Mouse (Mus musculus): ENCODE data around the gene Ezh1.

Gene Ezh1

DNA sequence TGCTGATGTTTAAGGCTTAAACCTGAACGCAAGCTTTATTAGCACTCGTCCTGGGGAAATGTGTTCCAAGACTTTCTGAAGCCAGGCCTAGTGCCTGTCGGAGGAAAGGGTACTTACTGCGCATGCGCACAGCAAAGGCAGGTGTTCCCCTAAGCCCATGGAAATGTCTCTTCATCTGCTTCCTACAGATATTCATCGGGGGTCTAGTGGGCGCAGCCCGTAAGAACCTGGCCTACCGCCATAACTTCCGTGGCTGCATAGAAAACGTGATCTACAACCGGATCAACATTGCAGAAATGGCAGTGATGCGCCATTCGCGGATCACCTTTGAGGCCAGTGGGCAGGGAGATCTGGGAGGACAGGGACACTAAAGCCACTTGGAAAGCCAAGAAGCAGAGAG, 47.0 kb downstream of the Ezh1 start:
- no peak for DNase-seq

DNA sequence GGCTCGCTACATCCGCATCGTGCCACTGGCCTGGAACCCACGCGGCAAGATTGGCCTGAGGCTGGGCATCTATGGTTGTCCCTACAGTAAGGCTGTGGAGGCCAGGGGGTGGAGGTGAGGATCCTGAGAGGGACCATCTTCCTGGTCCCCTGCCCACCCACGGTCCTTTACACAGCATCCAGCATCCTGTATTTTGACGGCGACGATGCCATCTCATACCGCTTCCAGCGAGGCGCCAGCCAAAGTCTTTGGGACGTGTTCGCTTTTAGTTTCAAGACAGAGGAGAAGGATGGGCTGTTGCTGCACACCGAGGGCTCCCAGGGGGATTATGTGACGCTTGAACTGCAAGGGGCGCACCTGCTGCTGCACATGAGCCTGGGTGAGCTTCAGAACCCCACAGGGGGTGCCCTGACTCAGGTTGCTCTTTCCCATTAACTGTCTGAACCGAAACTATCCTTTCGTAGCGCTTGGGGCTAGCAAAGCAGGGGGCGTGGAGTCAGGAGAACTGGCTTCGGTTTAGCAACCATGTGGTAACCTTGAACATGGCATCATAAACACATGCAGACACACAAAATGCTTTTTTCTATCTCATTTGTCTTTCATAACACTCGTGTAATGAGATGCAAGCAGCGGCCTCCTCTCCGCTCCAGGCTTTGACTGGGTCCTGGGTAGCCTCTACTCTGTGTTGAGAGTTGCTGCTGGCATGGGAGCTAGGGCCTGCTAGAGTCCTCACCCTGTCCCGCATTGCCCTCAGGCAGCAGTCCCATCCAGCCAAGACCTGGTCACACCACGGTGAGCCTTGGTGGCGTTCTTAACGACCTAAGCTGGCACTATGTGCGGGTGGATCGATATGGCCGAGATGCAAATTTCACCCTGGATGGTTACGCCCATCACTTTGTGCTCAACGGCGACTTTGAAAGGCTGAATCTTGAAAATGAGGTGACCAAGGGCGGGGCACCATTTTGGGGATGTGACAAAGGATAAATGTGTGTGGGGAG, 47.9 kb downstream of the Ezh1 start:
- no peak for DNase-seq

DNA sequence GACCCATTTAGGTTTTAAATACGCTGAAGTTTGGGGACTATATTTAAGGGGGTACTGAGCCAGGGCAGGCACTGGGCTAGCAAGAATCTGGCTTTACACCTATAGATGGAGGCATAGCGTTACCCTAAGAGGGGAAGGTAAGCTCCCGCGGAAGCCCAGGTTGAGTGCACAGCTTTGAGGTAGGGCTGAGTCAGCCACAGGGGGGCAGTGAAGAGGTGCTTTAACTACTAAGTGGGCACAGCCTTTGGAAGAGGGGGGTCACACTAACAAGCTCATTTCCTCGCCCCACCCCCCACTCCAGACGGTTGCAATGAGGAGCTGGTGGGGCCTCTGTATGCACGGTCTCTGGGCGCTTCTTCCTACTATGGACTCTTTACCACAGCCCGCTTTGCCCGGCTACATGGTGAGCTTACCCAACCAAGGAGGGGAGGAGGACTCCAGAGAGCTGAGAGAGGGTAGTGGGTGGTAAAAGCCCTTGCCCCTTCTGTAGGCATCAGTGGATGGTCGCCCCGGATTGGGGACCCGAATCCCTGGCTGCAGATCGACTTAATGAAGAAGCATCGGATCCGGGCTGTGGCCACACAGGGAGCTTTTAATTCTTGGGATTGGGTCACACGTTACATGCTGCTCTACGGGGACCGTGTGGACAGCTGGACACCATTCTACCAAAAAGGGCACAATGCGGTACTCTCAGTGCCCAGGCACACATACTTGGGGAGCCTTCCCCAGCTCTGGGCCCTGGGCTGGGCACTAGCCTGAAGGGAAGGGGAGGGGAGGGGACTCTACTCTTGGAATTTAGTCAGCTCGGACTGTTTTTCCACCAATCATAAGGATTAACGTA, 49.1 kb downstream of the Ezh1 start:
- DNase-seq: peak; percentile 68

DNA sequence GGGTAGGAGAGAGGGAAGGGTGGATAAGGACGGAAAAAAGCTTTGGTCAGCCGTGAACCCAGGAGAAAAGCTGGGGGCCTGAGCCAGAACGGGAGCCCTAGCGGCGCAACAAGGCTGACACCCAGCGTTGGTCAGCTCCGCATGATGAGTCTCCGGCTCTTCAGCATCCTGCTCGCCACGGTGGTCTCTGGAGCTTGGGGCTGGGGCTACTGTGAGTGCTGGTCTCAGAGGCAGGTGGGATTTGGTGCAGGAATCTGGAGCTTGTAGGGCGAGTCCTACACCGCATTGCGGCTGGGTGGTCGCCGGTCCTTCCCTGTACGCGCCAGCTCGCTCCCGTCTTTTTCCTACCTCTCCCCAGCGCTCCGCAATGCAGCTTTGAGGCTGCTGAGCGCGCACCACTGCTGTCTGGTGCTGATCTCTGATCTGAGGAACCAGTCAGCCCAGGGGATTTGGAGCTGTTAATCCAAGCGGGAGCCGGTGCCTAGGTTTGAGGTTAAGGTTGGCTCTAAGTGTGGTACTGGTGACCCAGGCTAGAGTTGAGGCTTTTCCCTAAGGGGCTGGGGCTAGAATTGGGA, 50.1 kb downstream of the Ezh1 start:
- no peak for DNase-seq

DNA sequence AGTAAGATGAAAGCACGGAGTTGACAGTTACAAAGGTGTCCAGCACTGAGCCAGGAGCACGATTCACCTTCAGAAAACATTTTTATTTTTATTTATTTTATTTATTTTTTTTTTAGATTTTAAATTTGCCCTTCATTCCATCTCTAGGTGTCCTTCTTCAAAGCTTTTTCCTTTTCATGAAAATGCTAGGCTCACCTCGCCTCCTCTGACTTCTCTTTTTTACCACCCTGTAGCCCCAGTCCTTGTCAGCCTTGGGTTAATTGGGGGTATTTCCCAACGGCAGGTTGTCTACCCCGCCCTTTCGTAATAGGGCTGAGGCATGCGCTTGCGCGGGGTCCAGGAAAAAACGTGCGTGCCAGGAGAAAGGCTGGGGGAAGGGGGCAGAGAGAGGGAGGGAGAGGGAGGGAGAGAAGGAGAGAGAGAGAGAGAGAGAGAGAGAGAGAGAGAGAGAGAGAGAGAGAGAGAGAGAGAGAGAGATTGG, 50.6 kb downstream of the Ezh1 start:
- no peak for DNase-seq

DNA sequence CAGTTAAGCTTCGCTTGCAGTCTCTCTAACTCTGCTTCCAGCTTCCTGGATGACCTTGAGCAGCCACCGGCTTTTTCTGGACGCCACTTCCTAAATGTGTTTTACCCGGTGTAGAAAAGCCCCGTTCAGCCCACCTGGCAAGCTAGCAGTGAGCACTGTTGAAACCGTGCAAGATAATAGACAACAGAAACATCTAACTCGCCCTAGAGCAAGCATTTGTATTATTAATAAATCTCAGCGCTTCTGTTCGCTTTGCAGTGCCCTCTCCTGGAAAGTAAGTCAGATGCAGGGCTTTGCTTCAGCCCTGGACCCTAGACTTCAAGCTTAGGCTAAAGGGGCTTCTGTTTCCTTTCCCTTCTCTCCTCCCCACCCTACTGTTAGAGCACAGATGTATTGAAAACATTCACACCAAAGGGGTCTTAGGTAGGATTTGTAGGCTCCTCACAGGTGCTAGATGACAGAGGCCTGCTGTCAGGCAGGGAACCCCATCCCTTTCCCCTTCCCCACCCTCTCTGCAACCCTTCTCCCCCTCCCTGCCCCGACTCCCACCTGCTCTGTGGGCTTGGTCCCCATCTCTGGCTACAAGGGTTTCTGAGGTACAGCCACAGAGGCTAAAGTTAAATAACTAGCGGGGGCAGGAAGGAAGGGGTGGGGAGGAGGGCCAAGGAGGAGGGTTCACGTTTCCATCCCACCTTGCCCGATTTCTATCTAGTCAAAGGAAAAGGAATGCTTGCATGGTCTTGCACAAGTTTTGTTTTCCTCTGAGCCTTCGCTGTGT, 51.2 kb downstream of the Ezh1 start, which contains the start of gene Ccr10:
Gene Ccr10, minus strand, starts transcription at position 593 of the 778 bp plus-strand sequence.
- DNase-seq: peak; percentile 42

DNA sequence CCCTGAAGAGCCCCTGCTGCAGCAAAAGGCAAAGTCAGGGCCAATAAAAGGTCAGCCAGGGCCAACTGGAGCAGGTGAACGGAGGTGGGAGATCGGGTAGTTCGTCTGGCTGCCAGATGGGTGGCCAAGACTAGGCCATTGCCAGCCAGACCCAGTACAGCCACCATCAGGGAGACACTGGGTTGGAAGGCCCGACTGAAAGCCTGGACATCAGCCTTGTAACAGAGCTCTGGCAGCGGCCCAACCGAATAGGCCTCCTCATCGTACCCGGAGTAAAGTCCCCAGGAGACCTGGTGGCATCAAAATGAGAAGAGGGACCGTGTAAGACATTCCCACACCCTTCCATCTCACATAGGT, 51.9 kb downstream of the Ezh1 start:
- DNase-seq: no peak

DNA sequence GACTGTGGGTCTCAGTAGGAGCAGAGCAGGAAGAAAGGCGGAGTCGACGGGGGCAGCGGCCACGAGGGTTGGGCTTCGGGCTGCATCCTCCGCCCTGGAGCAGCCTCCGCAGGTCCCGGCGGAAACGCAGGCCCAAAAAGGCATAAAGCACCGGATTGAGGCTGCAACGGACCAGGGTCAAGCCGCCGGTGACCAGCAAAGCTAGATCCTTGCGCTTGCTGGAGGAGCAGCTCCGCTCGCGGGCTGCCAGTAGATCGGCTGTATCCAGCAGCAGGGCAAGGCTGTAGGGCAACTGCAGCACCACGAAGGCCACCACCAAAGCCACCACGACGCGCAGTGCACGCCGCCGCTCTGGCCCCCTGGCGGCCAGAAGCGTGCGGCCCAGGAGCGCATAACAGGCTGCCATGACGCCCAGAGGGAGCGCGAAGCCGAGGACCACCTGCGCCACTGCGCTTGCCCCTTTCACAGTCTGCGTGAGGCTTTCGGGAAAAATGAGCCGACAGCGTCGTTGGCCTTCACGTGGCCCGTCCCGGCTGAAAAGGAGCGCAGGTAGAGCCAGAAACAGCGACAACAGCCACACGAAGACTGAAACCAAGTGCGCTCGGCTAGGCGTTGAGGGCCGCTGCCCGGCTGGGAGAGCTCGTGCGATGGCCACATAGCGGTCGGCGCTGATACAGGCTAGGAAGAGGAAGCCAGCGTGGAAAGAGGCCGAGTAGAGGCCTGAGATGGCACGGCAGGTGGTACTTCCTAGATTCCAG, 52.5 kb downstream of the Ezh1 start:
- peak; percentile 85 for DNase-seq

DNA sequence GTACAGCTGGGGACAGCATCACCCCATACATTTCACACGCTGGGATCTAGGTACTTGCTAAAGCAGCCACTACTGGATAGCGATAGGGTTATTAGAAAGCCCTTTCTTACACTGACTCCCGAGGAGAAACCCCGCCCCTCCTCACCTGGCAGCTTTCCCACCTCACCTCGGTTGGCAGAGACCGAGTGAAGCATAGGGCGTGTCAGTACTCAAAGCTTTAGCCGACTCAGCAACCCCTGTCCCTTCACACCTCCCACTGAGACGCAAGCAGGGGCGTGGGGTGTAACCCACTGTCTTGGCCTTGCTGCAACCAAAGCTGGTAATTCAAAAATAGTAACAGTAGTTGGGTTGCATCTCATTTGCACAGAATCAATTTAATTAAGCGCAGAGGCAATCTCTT, 53.2 kb downstream of the Ezh1 start:
- peak; percentile 84 for DNase-seq

DNA sequence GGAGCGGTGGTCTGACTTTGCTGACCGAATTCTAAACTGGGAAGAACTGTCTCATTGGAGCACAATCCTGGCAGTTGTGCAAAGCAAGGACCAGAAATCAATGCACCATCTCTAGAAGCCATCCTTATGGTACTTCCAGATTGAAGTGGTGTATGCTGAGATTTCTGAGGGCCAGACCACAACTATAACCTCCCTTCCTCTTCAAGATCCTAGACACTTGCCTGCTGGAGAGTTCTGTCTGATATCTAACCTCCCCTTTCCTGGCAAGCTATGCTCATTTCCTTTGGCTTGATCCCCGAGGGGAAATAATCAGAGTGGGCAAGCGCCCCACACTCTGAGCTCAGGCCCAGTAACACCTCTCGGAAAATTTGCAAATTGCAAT, 53.8 kb downstream of the Ezh1 start:
- DNase-seq: no peak

DNA sequence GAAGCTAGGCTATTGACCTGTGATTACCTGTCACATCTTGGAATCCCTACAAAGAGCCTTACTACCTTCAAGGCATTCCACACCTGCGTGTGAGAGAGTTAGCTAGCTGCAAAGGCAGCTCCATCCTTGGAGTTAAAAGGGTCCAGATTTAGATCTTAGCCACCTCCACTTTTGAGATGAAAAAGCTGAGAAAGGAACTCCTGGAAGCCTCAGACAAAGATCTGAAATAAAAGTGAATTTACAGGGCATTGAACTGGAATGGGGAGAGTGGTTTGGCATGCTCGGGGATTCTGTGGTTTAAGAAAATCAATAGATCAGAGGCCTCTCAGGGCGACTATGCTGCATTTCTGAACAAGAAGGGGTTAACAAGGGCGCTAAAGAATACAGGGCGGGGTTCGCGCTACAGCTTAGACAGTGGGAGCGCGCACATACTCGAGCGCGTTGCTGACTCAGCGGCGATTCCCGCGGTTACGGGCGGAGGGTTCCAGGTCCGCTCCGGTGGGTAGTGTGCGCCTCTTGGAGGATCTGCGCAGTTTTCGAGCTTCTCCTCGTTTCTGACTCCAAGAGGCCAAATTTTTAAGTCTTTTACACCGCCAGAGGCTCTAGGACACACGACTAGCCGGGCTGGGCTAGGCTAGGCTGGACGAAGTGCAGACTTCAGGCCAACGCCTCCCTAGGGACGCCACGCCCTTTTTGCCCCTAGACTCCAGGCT, 54.4 kb downstream of the Ezh1 start:
- peak; percentile 78 for DNase-seq

DNA sequence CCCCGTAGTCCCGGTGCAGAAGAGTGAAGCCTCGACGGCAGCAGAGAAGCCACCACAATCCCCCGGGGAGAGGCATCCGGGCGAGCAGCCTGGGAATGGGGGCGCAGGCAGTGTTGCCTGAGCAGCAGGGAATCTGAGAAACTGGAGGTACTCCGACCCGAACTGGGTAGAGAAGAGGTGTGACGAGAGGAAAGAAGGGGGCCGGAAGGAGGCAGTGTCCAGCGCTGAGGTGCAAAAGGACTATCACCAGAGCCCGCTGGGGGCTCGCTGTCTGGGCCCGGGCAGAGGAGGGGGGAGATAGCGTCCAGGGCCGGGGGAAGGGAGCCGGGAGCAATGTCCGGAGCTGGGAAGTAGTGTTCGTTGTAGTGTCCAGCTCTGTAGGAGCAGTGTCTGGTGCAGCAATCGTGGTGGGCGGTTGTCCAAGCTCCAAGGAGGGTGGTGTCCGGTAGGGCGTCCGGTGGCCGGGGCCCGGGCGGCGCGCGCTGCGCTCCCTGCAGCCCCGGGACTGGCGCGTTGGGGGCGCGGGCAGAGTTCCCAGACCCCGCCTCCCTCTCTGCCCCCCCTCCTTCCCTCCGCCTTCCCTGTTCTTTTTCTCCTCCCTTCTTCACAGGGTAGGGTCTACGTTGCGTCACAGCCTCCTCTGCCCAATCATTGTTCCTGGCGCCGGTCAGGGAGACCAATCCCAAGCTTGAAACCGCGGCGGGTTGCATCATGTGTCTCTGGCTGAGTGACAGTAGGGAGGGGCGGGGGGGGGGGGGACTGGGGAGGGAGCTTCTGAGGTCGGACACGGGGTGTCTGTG, 55.3 kb downstream of the Ezh1 start, which contains the start of gene Plekhh3:
Gene Plekhh3, minus strand, starts transcription at position 541 of the 800 bp plus-strand sequence.
- peak; percentile 92 for DNase-seq

DNA sequence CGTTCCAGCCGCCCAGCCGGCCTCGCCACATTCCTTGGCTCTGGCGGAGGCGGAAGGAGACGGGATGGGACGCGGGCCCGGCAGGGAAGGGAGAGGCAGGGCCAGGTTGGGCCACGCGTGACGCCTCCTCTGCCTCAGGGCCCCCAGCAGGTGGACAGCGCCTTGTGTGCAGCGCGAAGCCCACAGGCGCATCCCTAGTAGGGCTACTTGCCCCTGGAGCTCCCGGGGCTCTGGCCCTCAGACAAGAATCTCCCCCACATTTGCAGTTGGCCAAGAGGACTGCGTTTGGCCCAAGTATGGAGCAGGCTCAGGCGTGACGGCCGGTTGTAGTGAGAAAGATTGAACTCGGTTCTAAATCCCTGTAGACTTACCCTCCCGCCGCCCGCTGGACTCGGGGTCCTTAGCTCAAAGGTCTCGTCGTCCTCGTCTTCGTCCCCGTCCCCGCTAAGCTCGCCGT, 55.9 kb downstream of the Ezh1 start, which contains the start of gene Cntnap1:
Gene Cntnap1, plus strand, starts transcription at position 170 of the 457 bp plus-strand sequence.
- DNase-seq: peak; percentile 73

DNA sequence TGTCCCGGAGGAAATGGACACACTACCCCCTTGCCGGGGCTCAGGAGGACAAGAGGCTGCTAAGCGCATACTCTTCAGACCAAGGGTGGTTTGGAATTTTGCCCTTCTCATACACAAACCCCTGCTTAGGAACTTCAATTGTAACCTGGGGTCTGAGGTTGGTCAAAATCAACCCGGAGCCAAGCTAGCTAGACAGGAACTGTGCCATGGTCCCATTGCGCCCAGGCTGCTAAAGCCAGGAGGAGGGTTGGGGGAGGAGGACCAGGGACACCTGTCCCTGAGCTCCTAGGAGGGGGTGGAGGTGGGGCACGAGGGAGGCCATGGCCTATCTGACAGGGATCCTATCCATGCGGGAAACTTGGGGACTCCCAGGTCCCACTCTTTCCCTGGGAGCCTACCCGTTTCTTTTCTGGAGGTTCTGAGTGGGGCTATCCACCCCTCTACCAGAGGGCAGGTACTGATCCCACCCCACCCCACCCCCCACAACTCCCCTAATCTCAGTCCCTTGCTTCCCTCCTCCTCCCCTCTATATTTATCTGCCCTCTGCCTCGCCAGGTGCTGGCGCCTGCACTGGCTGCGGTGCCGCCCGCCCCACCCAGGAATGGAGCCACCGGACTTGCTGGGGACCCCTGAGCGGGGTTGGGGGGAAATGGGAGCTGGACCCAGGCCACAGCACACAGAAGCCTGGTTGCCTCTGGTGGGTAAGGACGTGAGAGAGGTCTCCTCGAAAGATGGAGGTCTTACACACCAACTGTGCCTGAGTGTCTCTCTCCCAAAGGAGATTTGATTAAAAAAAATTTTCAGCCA, 56.8 kb downstream of the Ezh1 start:
- DNase-seq: no peak

DNA sequence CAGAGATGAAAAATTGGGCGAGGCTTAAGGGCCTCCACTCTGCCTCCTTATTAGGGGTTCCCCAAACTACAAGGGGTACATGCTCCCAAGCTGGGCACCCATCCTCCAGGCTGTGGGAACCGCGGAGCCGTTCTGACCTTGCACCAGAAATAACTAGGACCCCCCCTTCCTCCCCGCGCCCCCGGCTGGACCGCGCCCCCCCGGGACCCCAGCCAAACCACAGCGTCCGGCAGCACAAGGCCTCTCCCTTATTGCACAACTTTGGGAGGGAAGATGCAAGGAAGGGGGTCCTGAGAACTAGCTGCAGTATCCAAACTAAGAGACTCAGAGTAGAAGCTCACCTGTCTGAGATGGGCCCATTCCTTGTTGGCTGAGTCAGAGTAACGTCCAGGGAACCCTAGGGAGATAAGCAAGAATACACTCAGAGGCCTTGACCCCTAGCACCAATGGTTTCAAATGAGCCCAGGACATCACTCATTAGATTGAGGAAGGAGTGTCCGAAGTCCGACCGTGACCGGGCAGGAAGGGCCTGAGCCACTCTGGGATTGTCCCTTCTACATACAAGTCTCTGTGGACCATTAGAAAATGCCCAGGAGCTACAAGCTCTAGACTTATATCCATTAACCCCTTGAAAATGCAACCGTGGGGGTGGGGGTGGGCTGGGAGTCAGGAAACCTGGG, 57.8 kb downstream of the Ezh1 start:
- DNase-seq: peak; percentile 46

DNA sequence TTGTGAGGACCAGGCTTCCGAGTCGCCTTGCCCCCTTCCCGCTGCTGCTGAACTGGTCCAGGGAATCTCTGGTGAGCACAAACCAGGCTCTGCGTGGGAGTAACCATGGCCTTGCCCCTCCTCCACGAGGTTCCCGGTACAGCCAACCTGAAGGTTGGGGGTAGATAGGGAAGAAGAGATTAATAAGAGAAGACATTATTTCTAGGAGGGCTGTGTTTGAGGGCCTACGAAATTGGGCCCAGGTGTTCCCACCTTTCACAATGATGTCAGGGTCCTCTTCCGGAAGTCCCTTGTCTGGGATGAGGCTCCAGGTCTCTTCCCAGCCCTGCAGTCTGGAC, 58.3 kb downstream of the Ezh1 start:
- DNase-seq: no peak

DNA sequence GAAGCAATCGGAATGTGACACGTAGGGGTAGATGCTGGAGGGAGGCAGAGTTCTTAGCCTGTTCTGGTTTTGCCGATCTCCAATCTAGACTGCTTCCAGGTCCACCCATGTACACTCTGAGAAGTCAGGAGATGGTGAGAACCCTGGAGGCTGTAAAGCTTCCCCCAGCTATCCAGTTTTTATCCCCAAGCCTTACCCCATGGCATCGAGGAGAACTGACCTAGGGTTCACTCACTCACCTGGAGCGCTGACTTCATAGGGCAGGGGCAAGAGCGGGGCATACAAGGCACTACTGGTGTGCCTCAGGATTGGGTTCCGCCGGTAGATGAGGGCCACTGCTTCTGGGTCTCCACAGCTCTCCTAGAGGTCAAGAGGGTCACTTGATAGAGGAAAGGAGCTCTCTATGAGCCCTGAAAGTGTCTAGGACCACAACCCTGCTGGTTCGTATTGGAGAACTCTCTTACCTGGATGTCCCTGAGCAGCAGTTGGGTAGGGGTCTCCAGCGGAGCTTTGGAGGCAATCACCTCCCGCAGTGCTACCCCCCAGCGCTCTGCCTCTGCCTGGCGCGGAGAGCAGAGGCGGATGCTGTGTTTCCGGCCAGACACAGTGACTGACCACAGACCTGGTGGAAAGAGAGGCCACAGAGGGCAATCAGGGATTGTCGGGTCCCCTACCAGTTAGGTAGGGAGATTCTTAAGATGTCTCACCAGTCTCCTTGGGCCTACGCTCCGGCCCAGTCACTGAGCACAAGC, 58.9 kb downstream of the Ezh1 start:
- no peak for DNase-seq

DNA sequence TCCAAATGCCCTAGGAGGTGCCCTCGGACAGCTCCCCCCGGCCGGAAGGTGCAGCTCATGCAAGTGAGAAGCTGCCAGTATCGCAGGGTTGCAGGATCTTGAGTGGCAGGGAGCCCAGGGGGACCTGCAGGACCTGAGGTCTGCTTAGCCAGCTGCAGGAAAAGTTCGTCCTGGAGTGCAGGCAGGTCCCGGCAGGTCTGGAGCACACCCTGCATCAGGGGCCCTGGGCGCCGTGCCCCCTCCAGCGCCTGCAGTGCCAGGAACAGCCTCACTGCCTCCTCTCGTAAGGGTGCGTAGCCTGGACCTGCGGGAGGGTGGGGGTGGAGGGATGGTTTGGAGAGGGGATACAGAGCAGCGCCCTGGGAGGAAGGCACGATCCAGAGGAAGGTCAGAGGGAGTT, 59.9 kb downstream of the Ezh1 start:
- no peak for DNase-seq

Data from kidney, adult 18-20 months (tissue).